Mouse (Mus musculus): ENCODE data around the gene Hddc3. TPM values are rescaled to one million over a fixed set of nuclear protein-coding genes. Genes with fewer than 3 reads are reported as not detected.

Hddc3 gene
- total and polyA plus RNA-seq, 3 experiments = 47.1 to 58.1 TPM; not detected in 1

- no peak for TF ChIP-seq MYC (IDR thresholded peaks at IDR 0.05; ENCODE audit: low read depth, low read length)
- Histone ChIP-seq H3K4me3 (ENCODE audit: control insufficient read depth in 1 of 2, insufficient read depth in 1 of 2, low read depth in 2 of 2, low read length in 2 of 2) (no peak overlapping the region), H3K36me3 (ENCODE audit: control insufficient read depth in 1 of 2, insufficient read depth in 2 of 2, low read length in 2 of 2) (peaks cover 0 to 7% of the 10 kb centered on the region in 2 experiments; a peak in 2 of 4 replicates), H3K9me3 (replicated peaks; ENCODE audit: insufficient read depth, low read length) (no peaks in the 10 kb centered on the region), H3K27ac (ENCODE audit: control insufficient read depth, low read depth, low read length) (no peak overlapping the region), H3K27me3 (ENCODE audit: control insufficient read depth in 1 of 2, insufficient read depth in 2 of 2, low read length in 2 of 2) (no peaks in the 10 kb centered on the region), H3K4me1 (ENCODE audit: control insufficient read depth in 1 of 2, insufficient read depth in 2 of 2, low read length in 2 of 2) (peaks cover 0 to 19% of the 10 kb centered on the region in 2 experiments; a peak in 2 of 4 replicates), H3K79me2 (ENCODE audit: control insufficient read depth, insufficient read depth, low read length, poor library complexity) (peaks cover 3% of the 10 kb centered on the region; the same call in 1 of the 2 replicates), H3K9ac (ENCODE audit: control insufficient read depth, low read depth, low read length, poor library complexity, severe bottlenecking) (no peak overlapping the region)
- DNase-seq (ENCODE audit: low read depth, low spot score) = no peak
Observed at GRCm38 (mm10) chr7:80367232-80367631, 24.3 kb downstream of the Hddc3 start.

GRCm38 (mm10) chr7:80368009-80368408 is 25.1 kb downstream of the Hddc3 start:
- DNase-seq (ENCODE audit: low read depth, low spot score) = no peak
- Histone ChIP-seq H3K4me1 (ENCODE audit: control insufficient read depth in 1 of 2, insufficient read depth in 2 of 2, low read length in 2 of 2) (peaks cover 0 to 26% of the 10 kb centered on the region in 2 experiments; a peak in 2 of 4 replicates), H3K27ac (ENCODE audit: control insufficient read depth, low read depth, low read length) (no peak overlapping the region), H3K36me3 (ENCODE audit: control insufficient read depth in 1 of 2, insufficient read depth in 2 of 2, low read length in 2 of 2) (peaks cover 0 to 13% of the 10 kb centered on the region in 2 experiments; a peak in 2 of 4 replicates), H3K79me2 (ENCODE audit: control insufficient read depth, insufficient read depth, low read length, poor library complexity) (peaks cover 3% of the 10 kb centered on the region; the same call in 1 of the 2 replicates), H3K27me3 (ENCODE audit: control insufficient read depth in 1 of 2, insufficient read depth in 2 of 2, low read length in 2 of 2) (no peaks in the 10 kb centered on the region), H3K9ac (ENCODE audit: control insufficient read depth, low read depth, low read length, poor library complexity, severe bottlenecking) (no peak overlapping the region), H3K4me3 (ENCODE audit: control insufficient read depth in 1 of 2, insufficient read depth in 1 of 2, low read depth in 2 of 2, low read length in 2 of 2) (no peak overlapping the region), H3K9me3 (replicated peaks; ENCODE audit: insufficient read depth, low read length) (no peaks in the 10 kb centered on the region)
- TF ChIP-seq HCFC1 (IDR thresholded peaks at IDR 0.05; ENCODE audit: low read depth, low read length) (no peak), MAZ (IDR thresholded peaks at IDR 0.05; ENCODE audit: low read depth, low read length) (no peak), MAX (IDR thresholded peaks at IDR 0.05; ENCODE audit: low read length) (no peak), GABPA (IDR thresholded peaks at IDR 0.05; ENCODE audit: low read depth, low read length) (no peak), POLR2A (IDR thresholded peaks at IDR 0.05; ENCODE audit: control insufficient read depth in 1 of 2, insufficient read depth in 1 of 2, low read depth in 1 of 2, low read length in 2 of 2, poor library complexity in 1 of 2) (no peak), MEF2A (IDR thresholded peaks at IDR 0.05; ENCODE audit: extremely low read depth, insufficient replicate concordance, low read depth, low read length, poor library complexity, severe bottlenecking) (no peak), POLR2AphosphoS5 (IDR thresholded peaks at IDR 0.05; ENCODE audit: borderline replicate concordance, low read depth, low read length) (no peak), KAT2A (conservative IDR thresholded peaks at IDR 0.05; ENCODE audit: low read depth, low read length) (no peak), ELF1 (IDR thresholded peaks at IDR 0.05; ENCODE audit: low read depth, low read length) (no peak), JUND (IDR thresholded peaks at IDR 0.05; ENCODE audit: low read depth, low read length) (no peak), RAD21 (IDR thresholded peaks at IDR 0.05; ENCODE audit: low read depth, low read length) (no peak), UBTF (IDR thresholded peaks at IDR 0.05; ENCODE audit: borderline replicate concordance, insufficient read depth, low read depth, low read length) (no peak), RCOR1 (IDR thresholded peaks at IDR 0.05; ENCODE audit: low read depth, low read length) (no peak), CTCF (IDR thresholded peaks at IDR 0.05 in 2 of 3, conservative IDR thresholded peaks at IDR 0.05 in 1 of 3; ENCODE audit: control insufficient read depth in 1 of 3, insufficient read depth in 1 of 3, low read depth in 2 of 3, low read length in 3 of 3, poor library complexity in 1 of 3, severe bottlenecking in 1 of 3) (no peak), TBP (IDR thresholded peaks at IDR 0.05; ENCODE audit: low read depth, low read length) (no peak), MYC (IDR thresholded peaks at IDR 0.05; ENCODE audit: low read depth, low read length) (no peak), USF1 (IDR thresholded peaks at IDR 0.05; ENCODE audit: low read depth, low read length) (no peak), CHD2 (IDR thresholded peaks at IDR 0.05; ENCODE audit: low read length) (no peak), USF2 (IDR thresholded peaks at IDR 0.05; ENCODE audit: borderline replicate concordance in 1 of 2, insufficient read depth in 1 of 2, low read depth in 1 of 2, low read length in 2 of 2) (no peak), BHLHE40 (IDR thresholded peaks at IDR 0.05; ENCODE audit: borderline replicate concordance, low read depth, low read length) (no peak)
